Mouse (Mus musculus) liver, adult 2 months (tissue): Measurements from ENCODE around the gene Surf4.

ENCODE experiments used
- CTCF ChIP-seq: fragments of 200-500 bp; IDR thresholded peaks from 2 replicates; pipeline ENCODE4 v1.5.1; 2011; ENCODE audit warnings: low read depth, low read length, control low read depth
- POLR2A ChIP-seq: fragments of 200-500 bp; IDR thresholded peaks from 2 replicates; pipeline ENCODE4 v1.6.1; 2011; ENCODE audit warnings: low read length, control low read depth; ENCODE audit not compliant: insufficient read depth; ENCODE audit errors: extremely low read depth

GRCm38 (mm10) chr2:26900731-26901130 is 33.0 kb downstream of the Surf4 start:
- TF ChIP-seq CTCF, result no peak
- no peak for TF ChIP-seq POLR2A
